Mouse (Mus musculus): ENCODE results near the gene Apcs. TPM values are rescaled to one million over a fixed set of nuclear protein-coding genes. Genes with fewer than 3 reads are reported as not detected.

Gene Apcs
- not detected in 2 replicates for polyA plus RNA-seq (2014; fragmentation: Nextera tagmentation; extraction: Ambion mirVana)

- 66% methylated on average over 2 of the region's 2 CpGs for WGBS
- Histone ChIP-seq H3K27me3 (ENCODE audit: insufficient read depth, low read length) (no peaks in the 10 kb centered on the region), H3K36me3 (ENCODE audit: insufficient read depth) (no peaks in the 10 kb centered on the region), H3K27ac (ENCODE audit: low read depth) (no peak within 1 kb of the TSS), H3K4me1 (ENCODE audit: insufficient read depth) (no peaks in the 10 kb centered on the region), H3K4me2 (no peak within 1 kb of the TSS), H3K9me3 (ENCODE audit: low read depth, low read length) (no peaks in the 10 kb centered on the region), H3K9ac (no peak within 1 kb of the TSS), H3K4me3 (ENCODE audit: low read depth, low read length) (no peak within 1 kb of the TSS)
- no peak for DNase-seq
- TF ChIP-seq CTCF (IDR thresholded peaks at IDR 0.05; ENCODE audit: low read depth): no peak
- ATAC-seq (ENCODE audit: insufficient read depth): no peak
Observed at GRCm38 (mm10) chr1:172894777-172895357, at the start of gene Apcs. Gene Apcs, minus strand, starts transcription at chr1:172895041.

GRCm38 (mm10) chr1:172932197-172932596 lies 37.4 kb upstream of the Apcs start:
- no peaks in the 10 kb centered on the region for H3K27me3 ChIP-seq (ENCODE audit: insufficient read depth, low read length)
- no peak overlapping the region for H3K4me2 ChIP-seq
- H3K9me3 ChIP-seq (ENCODE audit: low read depth, low read length): no peaks in the 10 kb centered on the region
- H3K36me3 ChIP-seq (ENCODE audit: insufficient read depth): no peaks in the 10 kb centered on the region
- H3K9ac ChIP-seq: no peak overlapping the region
- H3K4me3 ChIP-seq (ENCODE audit: low read depth, low read length): no peak overlapping the region
- H3K27ac ChIP-seq (ENCODE audit: low read depth): no peak overlapping the region
- H3K4me1 ChIP-seq (ENCODE audit: insufficient read depth): no peaks in the 10 kb centered on the region
- TF ChIP-seq CTCF (IDR thresholded peaks at IDR 0.05; ENCODE audit: low read depth): no peak
- 90% methylated on average over 2 of the region's 2 CpGs for WGBS
- ATAC-seq (ENCODE audit: insufficient read depth): no peak
- no peak for DNase-seq

DNA sequence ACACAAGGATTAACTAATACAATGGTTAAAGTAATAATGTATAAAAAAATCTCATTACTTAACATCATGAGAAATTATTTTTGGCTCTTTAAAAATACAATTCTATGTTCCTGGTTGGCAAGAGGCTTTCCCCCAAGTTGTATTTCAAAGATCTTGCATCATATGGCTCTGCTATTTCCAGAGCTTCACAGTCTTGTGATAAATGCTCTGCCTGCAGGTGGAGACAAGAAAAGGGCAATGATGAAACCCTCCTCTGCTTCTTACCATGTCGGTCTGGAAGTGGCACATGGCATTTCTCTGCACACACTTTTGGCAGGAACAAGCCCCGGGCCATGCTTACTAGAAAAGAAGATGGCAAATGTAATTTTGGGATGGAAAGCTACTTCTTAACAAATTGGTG lies 23.6 kb upstream of the Apcs start:
- H3K4me1 ChIP-seq (ENCODE audit: insufficient read depth): no peaks in the 10 kb centered on the region
- H3K9me3 ChIP-seq (ENCODE audit: low read depth, low read length): no peaks in the 10 kb centered on the region
- no peak for TF ChIP-seq CTCF (IDR thresholded peaks at IDR 0.05; ENCODE audit: low read depth)
- H3K27me3 ChIP-seq (ENCODE audit: insufficient read depth, low read length): no peaks in the 10 kb centered on the region
- H3K4me3 ChIP-seq (ENCODE audit: low read depth, low read length): no peak overlapping the region
- no peak for DNase-seq
- H3K36me3 ChIP-seq (ENCODE audit: insufficient read depth): no peaks in the 10 kb centered on the region
- H3K4me2 ChIP-seq: no peak overlapping the region
- WGBS: 63% methylated on average over 2 of the region's 2 CpGs
- no peak for ATAC-seq (ENCODE audit: insufficient read depth)
- H3K27ac ChIP-seq (ENCODE audit: low read depth): no peak overlapping the region
- no peak overlapping the region for H3K9ac ChIP-seq

DNA sequence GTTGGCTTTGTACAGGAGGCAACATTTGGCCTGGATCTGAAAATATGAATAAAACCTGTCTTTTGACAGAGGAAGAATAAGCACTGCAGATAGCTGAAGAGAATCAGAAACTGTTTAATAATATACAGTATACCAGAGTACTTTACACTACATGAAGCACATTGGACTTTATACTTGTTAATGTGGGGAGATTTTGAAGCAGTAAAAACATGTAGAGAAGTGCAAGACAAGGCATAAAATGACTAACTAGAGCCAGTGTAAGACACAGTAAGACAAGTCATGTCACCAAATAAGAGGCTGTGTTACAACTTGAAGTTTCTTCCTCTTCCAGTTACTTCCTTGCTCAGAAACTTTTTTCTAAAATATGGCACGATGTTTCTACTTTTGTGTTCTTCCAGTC lies 22.3 kb upstream of the Apcs start:
- DNase-seq: no peak
- no peak for TF ChIP-seq CTCF (IDR thresholded peaks at IDR 0.05; ENCODE audit: low read depth)
- no peak overlapping the region for H3K4me3 ChIP-seq (ENCODE audit: low read depth, low read length)
- no peak overlapping the region for H3K4me2 ChIP-seq
- H3K27ac ChIP-seq (ENCODE audit: low read depth): no peak overlapping the region
- H3K9me3 ChIP-seq (ENCODE audit: low read depth, low read length): no peaks in the 10 kb centered on the region
- H3K9ac ChIP-seq: no peak overlapping the region
- H3K36me3 ChIP-seq (ENCODE audit: insufficient read depth): no peaks in the 10 kb centered on the region
- WGBS: 73% methylated on average over 1 of the region's 1 CpGs
- H3K27me3 ChIP-seq (ENCODE audit: insufficient read depth, low read length): no peaks in the 10 kb centered on the region
- H3K4me1 ChIP-seq (ENCODE audit: insufficient read depth): no peaks in the 10 kb centered on the region
- no peak for ATAC-seq (ENCODE audit: insufficient read depth)

- H3K4me1 ChIP-seq (ENCODE audit: insufficient read depth): no peaks in the 10 kb centered on the region
- no peaks in the 10 kb centered on the region for H3K36me3 ChIP-seq (ENCODE audit: insufficient read depth)
- no peak overlapping the region for H3K4me3 ChIP-seq (ENCODE audit: low read depth, low read length)
- H3K4me2 ChIP-seq: no peak overlapping the region
- ATAC-seq (ENCODE audit: insufficient read depth) (no peak), DNase-seq (no peak)
- no peak overlapping the region for H3K9ac ChIP-seq
- no peak overlapping the region for H3K27ac ChIP-seq (ENCODE audit: low read depth)
- TF ChIP-seq CTCF (IDR thresholded peaks at IDR 0.05; ENCODE audit: low read depth): no peak
- no peaks in the 10 kb centered on the region for H3K9me3 ChIP-seq (ENCODE audit: low read depth, low read length)
- H3K27me3 ChIP-seq (ENCODE audit: insufficient read depth, low read length): no peaks in the 10 kb centered on the region
Observed at GRCm38 (mm10) chr1:172903313-172903712, 8.5 kb upstream of the Apcs start.

DNA sequence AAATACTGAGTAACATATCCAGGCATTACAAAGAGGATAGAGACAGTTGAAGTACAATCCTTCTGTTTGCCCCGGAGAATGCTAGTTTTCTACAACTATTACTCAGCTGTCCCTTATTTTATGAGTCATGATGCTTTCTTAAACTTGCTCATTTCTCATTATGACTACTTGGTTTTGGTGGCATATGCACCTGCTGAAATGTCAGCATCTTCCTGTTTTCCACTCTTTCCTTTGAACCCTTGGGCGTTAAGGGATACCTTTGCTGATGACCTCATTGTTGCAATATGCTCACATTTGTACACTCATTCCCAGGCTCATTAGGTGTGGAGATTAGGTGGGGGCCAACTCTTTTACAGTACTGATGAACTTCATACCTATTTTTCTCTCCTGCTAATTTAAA lies 594 bp upstream of the Apcs start:
- DNase-seq (no peak), ATAC-seq (ENCODE audit: insufficient read depth) (no peak)
- Histone ChIP-seq H3K4me3 (ENCODE audit: low read depth, low read length) (no peak overlapping the region), H3K9me3 (ENCODE audit: low read depth, low read length) (no peaks in the 10 kb centered on the region), H3K27me3 (ENCODE audit: insufficient read depth, low read length) (no peaks in the 10 kb centered on the region), H3K27ac (ENCODE audit: low read depth) (no peak overlapping the region), H3K4me2 (no peak overlapping the region), H3K4me1 (ENCODE audit: insufficient read depth) (no peaks in the 10 kb centered on the region), H3K9ac (no peak overlapping the region), H3K36me3 (ENCODE audit: insufficient read depth) (no peaks in the 10 kb centered on the region)
- no peak for TF ChIP-seq CTCF (IDR thresholded peaks at IDR 0.05; ENCODE audit: low read depth)
- 84% methylated on average over 2 of the region's 2 CpGs for WGBS

DNA sequence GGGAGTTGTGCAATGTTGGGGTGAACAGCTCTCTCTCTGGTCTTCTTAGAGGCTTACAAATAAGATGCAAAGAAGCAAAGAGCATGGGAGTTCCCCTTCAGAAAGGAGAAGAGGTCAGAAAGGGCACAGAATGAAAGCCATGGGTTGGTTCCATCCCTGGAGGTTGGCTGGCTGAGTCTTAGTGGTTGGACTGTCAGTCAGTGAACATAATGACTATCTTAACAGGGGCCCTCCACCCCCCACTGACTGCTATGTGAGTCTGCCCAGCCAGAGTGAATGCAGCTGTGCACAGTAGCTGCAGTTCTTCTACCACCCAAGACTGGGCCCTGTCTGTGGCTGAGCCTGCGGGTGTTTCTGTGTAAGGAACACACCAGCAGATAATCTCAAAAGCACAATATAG lies 18.2 kb downstream of the Apcs start:
- Histone ChIP-seq H3K9ac (no peak overlapping the region), H3K27ac (ENCODE audit: low read depth) (no peak overlapping the region), H3K4me3 (ENCODE audit: low read depth, low read length) (no peak overlapping the region), H3K4me1 (ENCODE audit: insufficient read depth) (no peaks in the 10 kb centered on the region), H3K36me3 (ENCODE audit: insufficient read depth) (no peaks in the 10 kb centered on the region), H3K27me3 (ENCODE audit: insufficient read depth, low read length) (no peaks in the 10 kb centered on the region), H3K4me2 (no peak overlapping the region), H3K9me3 (ENCODE audit: low read depth, low read length) (no peaks in the 10 kb centered on the region)
- DNase-seq (no peak), ATAC-seq (ENCODE audit: insufficient read depth) (peak; percentile 44; the same call in 1 of the 2 replicates)
- no peak for TF ChIP-seq CTCF (IDR thresholded peaks at IDR 0.05; ENCODE audit: low read depth)
- WGBS: 63% methylated on average over 1 of the region's 1 CpGs

GRCm38 (mm10) chr1:172875265-172875664 lies 19.6 kb downstream of the Apcs start:
- Histone ChIP-seq H3K4me1 (ENCODE audit: insufficient read depth) (no peaks in the 10 kb centered on the region), H3K9me3 (ENCODE audit: low read depth, low read length) (no peaks in the 10 kb centered on the region), H3K4me2 (no peak overlapping the region), H3K4me3 (ENCODE audit: low read depth, low read length) (no peak overlapping the region), H3K27ac (ENCODE audit: low read depth) (no peak overlapping the region), H3K27me3 (ENCODE audit: insufficient read depth, low read length) (no peaks in the 10 kb centered on the region), H3K36me3 (ENCODE audit: insufficient read depth) (no peaks in the 10 kb centered on the region), H3K9ac (no peak overlapping the region)
- TF ChIP-seq CTCF (IDR thresholded peaks at IDR 0.05; ENCODE audit: low read depth): no peak
- DNase-seq (peak; percentile 40), ATAC-seq (ENCODE audit: insufficient read depth) (peak; percentile 94; the same call in 1 of the 2 replicates)
- WGBS: 50% methylated on average over 4 of the region's 4 CpGs

Data from lung, embryonic 14.5 days (tissue).